Mouse (Mus musculus): Measurements from ENCODE around the gene Npc1l1.

Gene Npc1l1

DNA sequence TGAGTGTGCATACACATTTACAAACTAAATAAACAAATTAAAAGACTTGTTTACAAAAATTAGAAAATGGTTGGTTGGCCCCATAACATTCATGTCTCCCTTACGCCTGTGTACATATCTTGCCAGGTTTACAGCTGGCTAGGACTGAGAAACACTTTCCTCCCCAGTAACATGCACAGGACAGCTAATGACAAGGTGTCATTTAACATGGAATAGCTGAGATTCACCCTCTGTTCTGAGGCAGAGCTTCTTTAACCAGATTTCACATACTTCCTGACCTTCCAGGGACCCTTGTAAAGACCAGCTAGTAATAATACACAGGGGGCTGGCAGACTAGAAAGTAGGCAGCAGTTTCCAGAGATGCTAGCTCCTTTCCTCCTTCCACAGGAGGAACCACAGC, 21.8 kb downstream of the Npc1l1 start:
- no peak for DNase-seq (ENCODE audit: low read depth, low spot score)

DNA sequence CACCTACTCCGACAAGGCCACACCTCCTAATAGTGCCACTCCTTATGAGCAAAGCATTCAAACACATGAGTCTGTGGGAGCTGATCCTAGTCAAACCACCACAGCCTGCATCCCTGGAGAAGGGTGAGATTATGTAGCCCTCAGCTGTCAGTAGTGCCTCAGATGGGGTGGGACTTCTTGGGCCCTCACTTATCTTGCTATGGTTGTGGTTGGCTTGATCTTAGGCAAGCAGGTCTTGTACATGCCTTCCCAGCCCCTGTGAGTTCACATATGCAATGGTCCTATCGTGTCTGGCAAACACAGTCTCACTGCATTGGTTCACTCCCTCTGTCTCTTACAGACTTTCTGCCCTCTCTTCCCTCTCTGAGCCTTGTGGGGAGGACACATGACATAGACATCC, 22.9 kb downstream of the Npc1l1 start:
- DNase-seq (ENCODE audit: low read depth, low spot score) = no peak

DNA sequence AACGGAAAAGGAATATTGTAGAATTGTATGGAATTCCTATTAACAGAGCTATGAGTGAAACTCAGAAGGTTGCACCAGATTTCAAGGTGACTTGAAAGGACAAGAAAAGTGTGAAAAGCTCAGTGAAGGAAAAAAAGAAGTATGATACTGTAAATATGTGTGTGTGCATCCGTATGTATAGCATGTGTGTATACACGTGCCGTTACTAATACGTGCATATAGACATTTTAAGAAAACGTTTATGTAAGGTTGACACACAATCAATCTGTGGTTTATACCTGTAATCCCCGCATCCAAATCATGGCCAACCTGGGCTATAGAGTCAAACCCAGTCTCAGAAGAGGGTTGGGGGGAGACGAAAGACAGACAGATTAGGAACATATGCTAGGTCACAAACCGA, 29.4 kb downstream of the Npc1l1 start:
- no peak for DNase-seq (ENCODE audit: low read depth, low spot score)

DNA sequence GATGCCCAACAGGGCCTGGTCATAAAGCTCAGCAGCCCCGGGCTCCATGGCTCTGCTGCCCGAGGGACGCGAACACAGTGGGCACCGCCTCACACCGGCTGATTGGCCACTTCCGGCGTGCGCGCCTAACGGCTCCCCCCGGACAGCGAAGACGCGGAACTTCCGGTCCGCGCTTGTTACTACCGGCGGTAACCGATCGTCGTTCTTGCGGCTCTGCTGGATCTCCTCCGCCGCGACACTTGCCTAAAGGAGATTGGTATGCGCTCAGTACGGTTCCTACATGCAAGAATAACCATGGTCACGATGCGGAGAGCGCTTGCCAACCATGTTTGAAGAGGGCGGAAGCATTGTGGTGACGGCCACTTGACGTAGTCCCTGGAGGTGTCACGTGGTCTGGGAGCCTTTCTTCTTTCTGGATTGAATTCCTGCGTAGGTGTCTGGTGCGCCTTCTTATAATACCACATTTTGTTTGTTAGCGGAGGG, 29.8 kb downstream of the Npc1l1 start, which contains the start of gene Nudcd3:
TSS of gene Nudcd3 (minus strand) at position 329 of the 483 bp plus-strand sequence.
- DNase-seq (ENCODE audit: low read depth, low spot score) = peak; percentile 90

DNA sequence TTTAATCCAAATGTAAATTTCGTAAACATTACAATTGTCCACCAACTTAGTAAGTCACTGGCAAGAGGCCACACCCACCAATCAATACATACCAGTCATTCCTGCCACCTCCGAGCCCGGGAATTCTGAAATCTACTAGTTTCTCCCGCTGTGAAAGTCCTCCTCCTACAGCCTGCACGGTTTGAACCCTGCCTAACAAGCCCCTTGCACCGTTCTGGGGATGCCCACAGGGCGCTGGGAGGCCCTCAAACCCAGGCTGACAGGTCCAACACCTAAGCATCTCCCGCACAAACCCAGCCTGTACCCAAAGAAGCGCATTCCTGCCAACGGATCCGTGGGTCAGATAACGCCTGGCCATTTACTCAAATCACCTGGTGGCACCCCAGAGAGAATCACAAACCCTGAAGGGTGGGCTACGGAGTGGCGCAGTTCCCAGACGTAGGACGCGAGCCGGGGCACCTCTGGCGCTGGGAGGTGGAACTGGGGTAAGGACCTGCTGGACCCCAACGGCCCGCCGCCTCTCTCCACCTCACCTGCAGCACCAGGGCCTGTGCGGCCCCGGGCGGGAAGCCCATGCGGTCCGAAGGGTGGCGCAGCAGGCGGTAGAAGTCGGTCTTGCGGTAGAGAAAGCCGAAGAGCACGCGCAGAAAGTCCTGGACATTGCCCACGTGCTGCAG, 30.4 kb downstream of the Npc1l1 start, which contains the start of gene A730071L15Rik:
TSS of gene A730071L15Rik (plus strand) at position 620 of the 677 bp plus-strand sequence.
- DNase-seq (ENCODE audit: low read depth, low spot score) = peak; percentile 57

DNA sequence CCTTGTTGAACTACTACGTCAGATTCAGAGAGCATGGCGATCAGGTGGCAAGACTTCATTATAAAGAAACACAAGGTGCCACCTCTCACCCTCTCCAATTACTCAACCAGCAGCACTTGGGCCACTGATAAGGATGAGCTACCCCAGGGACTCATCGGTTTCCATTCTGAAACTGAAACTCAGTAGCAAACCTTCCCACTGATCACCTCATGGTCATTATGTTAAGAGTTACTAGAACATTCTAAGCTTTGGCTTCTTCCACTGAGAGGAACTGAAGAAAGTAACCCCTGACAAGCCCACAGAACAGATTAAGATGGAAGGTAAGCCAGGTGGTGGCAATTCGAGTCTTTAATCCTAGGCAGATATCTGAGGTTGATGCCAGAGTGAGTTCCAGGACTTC, 31.5 kb downstream of the Npc1l1 start:
- DNase-seq (ENCODE audit: low read depth, low spot score) = no peak

DNA sequence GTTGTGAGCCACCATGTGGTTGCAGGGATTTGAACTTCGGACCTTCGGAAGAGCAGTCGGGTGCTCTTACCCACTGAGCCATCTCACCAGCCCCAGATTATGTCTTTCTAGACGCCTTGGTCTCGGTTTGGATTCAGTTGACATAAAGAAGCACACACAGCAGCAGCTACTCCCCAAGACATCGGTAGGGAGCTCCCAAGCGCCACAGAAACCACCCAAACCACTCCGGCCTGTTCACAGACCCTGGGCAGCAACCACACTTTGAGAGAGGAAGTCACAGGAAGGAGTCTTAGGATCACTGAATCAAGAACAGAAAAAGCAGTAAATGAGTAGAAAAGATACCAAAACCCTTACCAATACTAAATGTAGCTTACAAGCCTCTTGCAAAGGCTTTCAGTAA, 33.2 kb downstream of the Npc1l1 start:
- no peak for DNase-seq (ENCODE audit: low read depth, low spot score)

DNA sequence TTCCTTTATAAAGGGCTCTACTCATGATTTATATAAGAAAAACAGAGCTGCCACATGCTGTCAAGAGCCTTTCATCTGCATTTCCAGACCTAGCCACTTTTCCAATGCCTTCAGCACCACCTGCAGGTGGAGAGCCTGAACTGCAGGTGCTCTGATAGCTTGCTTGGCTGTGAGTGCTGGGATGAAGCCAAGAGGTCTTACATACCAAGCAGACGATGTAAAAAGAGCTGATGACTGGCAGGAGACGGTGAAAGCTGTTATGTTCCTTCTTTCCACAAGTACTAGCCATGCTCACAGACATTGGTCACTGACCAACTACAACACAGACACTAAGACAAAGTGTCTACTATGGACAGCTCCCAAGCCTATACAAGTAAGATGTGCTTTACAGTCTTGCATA, 42.1 kb downstream of the Npc1l1 start:
- peak; percentile 87 for DNase-seq (ENCODE audit: low read depth, low spot score)

DNA sequence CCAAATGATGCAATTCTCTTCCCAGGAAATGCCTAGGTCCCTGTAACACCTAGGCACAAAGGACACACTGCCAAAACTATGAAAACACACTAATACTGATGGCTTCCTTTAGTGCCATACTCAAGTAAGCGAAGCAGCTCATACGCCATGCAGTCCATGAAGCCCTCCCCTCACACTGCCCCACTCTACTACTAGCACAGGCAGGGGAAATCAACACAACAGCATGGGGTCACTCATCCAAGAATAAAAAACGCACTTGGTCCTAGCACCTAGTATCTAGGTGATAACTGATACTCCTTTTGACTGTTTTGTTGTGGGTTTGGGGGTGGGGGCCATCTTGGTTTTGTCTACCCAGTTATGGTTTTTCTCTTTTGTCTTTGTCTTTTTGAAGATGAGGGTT, 42.5 kb downstream of the Npc1l1 start:
- no peak for DNase-seq (ENCODE audit: low read depth, low spot score)

DNA sequence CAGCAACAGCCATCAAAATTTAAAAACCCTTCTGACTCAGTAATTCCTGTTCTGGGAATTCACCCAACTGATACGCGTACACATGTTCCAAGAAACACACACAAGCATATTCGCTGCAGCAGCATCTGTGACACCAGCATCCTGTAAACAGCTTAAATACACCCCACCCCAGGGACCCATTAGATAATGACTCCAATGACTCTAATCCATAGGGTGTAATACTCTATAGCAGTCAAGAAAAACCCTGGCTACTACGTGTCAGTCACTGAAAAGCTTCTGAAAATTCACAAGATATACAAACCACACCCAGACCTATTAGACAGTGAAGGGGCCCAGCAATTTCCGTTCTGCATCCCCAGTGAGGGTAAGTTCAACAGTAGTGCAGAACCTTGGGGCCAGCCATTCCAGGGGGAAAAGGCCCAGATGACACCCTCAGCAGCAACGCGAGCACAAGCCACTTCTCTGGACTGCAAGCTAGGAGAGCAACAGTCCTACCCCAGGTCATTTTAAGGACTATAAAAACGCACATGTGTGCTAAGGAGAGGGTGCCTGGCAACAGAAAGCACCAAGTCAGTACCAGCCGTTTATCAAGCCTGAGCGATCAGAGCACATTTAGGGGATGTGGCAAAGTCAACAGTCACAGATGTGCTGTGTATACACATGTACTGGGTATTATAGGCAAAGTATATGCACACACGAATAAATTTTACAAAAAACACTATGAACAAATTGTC, 45.6 kb downstream of the Npc1l1 start:
- DNase-seq (ENCODE audit: low read depth, low spot score) = no peak

DNA sequence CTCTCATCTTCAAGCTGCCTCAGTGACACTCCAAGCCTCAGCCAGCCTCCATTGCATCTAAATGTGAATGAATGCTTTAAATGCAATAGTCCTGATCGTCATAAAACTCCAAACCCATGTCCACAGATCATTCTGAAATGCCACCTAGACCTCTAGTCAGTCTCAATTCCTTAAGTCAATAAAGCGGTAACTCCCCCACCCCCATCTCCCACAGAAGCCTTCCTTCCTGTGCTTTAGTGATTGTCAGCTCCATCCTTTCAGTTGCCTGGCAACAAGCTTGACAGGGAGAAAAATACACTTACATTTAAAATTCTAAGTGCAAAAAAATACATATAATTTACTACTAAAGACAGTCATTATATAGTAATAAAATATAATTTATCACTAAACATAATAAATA, 46.7 kb downstream of the Npc1l1 start:
- DNase-seq (ENCODE audit: low read depth, low spot score) = no peak

DNA sequence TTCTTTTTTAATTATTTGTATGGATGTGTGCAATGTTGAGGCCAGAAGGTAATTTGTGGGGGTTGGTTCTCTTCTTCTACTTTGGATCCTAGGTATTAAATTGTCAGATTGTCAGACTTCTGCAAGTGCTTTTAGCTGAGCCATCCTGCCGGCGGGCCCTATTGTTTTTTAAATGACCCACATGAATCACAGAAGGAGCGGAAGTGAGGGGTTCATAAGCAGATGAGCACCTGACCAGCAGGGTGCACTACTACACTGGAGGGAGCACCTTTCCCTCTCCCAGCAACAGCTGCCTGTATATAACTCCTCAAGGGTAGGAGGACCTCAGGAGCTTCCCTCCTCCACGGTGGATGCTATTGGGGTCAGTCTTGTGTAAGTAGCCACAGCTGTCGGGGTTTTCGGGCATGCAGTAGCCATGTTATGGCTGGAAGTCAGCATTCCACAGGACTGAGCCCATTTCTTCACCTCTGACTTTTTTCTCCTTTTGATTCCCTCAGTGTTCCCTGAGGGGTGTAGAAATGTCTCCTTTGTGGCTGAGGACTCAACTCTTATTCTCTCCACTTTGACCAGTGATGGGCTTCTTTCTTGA, 49.0 kb downstream of the Npc1l1 start:
- peak; percentile 94 for DNase-seq (ENCODE audit: low read depth, low spot score)

DNA sequence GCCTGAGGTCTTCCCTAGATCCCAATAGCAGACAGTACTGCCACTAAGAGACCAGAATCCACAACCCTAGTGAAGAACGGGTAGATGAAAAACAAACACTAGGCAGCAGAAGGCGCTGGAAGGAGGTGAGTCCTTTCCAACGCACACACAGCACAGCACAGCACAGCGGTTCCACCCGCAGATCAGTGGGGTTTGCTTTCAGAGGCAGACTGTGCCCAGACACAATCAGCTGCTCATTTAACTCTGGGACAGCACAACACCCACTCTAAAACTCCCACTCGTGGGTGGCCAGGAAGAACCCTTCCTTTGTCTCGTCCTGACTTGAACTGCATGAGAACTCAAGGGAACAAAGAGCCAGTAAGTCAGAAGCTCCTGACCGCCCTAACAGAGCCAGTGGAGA, 50.7 kb downstream of the Npc1l1 start:
- no peak for DNase-seq (ENCODE audit: low read depth, low spot score)

DNA sequence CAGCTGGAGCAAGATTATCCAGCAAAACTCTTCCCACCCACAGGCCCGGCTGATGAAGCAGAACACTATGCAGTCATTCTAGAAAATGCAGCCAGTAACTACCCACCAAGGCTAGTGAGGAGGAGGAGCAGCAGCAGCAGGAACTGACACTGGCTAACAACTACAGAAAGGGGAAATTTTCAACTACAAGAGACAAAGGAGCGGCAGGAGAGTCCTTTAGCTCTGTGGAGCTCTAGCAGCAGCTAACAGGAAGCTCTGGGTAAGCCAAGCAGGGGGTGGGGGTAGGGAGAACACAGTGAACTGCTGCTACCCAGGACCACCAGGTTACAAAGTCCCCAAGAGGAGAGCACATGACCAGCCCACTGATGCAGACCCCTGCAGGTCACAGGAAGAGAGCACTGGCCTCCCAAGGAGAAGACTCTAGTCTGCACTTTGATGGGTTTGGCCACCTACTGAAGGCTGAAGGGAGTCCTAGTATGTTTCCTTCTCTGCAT, 51.2 kb downstream of the Npc1l1 start:
- DNase-seq (ENCODE audit: low read depth, low spot score) = peak; percentile 80

DNA sequence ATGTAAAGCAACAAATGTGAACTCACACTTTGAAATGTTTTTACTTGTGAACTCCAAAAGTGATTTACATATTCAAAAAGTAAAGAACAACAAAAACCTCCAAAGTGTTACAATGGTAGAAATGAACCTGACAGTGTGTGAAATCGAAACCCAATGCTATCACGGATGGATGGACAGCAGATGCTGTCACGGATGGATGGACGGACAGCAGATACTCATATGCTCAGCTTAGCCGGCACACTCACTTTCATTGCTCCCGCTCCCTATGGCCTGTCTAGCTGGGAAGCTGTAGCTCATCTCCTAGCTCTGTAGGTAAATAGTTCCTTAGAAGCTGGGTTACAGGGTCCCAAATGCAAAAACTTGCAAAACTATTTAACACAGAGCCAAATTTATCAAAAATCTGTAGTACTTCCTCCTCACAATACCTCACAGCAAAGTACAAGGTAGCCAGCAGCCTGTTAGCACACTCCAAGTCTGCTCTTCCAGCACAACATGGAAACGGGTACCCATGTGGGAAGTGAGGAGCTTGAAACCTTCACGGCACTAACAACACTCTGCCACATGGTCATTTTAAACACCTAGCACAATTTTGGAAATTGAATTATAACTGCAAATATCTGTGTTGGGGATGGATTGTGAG, 52.0 kb downstream of the Npc1l1 start:
- no peak for DNase-seq (ENCODE audit: low read depth, low spot score)

DNA sequence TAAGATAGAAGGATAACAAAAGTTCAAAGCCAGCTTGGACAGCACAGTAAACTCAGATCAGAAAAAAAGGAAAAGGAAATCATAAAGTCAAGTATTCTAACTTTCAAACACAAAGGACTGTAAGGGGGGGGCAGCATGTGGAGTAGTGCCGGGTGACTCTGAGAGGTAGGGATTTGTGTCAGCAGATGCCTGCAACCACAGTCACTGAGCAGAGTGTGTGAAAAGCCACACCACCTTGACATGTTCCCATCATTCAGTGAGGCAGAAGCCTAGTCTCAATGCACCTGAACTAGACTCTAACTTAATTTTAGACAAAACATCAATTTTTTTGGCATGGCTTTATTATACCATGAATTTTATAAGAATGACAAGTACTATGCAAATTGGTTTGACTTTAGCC, 54.4 kb downstream of the Npc1l1 start:
- no peak for DNase-seq (ENCODE audit: low read depth, low spot score)

DNA sequence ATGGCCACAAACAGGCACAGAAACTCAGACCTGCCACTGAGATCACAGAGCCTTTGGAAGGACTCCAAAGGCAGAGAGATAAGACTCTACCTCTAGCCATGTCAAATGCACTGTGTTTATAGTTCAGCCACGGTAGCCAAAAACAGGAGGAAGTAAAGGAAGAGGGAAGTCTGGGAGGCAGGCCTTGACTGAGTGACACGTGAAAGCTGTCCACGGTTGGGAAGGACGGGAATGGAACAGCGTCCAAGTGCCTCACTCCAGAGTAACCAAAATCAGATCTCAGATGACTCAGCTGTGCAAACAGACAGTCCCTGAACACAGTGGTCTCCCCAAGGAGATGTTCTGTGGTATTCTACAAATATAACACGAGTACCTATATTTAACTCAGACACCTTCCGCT, 55.2 kb downstream of the Npc1l1 start:
- no peak for DNase-seq (ENCODE audit: low read depth, low spot score)

DNA sequence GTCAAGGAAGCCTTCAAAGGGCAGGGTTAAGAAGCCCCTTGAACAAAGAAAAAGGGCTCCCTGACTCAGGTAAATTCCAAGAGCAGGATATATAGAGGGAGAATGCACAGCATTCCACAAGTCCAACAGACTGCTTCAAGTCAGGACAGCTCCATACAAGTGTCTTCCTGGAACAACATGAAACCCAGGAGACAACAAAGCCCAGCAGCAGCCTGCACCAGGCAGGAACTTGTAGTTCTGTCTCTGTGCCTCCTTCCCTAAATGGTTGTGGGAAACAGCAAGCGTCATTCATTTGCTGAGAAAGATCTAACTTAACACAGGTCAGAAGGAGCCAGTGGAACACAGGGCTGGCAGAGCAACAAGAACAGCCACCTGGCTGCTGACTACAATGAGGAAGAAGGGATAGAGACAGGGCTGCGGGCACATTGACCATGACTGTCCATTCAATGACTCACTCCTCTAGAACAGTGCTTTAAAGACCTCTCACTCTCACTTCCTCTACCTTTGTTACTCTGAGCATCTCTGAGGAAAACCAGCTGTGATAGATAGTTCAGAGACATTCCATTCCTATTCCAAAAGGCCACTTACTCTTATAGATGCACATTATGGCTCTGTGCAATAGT, 60.8 kb downstream of the Npc1l1 start:
- no peak for DNase-seq (ENCODE audit: low read depth, low spot score)

DNA sequence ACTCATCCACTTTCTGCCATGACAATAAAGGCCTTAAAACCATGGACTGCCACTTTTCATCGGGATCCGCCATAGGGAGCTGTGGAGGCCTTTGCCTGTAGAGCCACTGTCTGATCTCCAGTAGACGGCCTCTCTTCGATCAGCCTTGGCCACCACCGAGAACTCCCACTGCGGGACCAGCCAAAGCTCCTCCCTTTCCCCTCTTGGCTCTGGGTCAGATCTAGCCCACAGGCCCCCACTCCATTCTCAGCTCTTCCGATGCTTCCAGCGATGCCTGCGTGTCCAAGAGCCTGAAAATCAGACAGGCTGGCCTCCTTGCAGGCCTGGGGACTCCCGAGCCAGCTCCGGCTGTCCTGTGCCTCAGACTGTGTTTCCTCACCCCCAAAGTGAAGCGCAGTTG, 63.6 kb downstream of the Npc1l1 start:
- no peak for DNase-seq (ENCODE audit: low read depth, low spot score)

DNA sequence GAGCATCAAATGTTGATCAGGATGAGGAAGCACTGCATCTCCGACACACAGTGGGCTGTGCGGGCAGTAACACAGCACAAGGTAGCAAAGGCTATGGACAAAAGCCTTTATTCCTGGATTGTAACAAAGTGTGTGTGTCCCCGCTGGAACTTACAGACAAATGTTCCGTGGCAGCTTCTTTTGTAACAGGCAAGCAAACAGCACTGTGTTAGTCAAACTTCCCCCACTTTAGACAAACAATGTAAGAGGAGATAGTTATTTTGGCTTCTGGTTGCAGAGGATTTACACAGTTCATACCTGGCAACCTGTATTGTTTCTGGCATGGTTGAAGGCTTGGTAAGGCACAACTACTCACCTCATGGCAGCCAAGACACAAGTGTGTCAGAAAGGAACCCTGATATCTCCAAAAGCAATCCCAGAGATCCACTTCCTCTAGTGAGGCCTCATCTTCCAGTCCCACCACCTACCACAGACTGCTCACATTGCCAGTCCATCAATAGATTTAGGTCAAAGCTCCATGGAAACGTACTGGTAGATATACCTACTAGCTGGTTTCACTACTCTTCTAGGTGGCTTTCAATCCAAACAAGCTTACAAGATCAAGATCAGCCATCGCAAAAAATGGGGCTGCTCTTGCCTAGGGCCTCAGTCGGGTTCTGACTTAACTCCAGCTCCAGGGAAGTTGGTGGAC, 64.4 kb downstream of the Npc1l1 start:
- DNase-seq (ENCODE audit: low read depth, low spot score) = no peak

DNA sequence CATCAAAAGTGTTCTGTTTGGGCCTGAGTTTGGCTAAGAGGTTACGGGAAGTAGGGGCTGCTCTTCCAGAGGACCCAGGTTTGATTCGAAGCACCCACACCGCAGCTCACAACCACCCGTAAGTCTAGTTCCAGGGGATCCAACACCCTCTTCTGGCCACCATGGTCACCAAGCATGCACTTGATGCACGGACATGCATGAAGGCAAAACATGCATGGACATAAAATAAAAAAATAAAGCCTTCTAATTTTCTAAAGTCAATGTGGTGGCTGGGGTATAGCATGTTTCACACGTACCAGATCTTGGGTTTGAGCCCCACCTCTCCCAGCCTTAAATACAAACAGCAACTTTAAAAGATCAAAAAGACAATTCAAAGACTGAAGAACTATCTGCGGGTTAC, 65.2 kb downstream of the Npc1l1 start:
- DNase-seq (ENCODE audit: low read depth, low spot score) = no peak
